Mouse (Mus musculus): ENCODE measurements around the gene Mt1. TPM values are rescaled to one million over a fixed set of nuclear protein-coding genes. Genes with fewer than 3 reads are reported as not detected.
A peak's percentile ranks its signal among the peaks of the same experiment; 100 is the strongest.

Gene Mt1
- polyA plus RNA-seq, 2 experiments from 2014 or later: 3.0 to 4.2 TPM

DNA sequence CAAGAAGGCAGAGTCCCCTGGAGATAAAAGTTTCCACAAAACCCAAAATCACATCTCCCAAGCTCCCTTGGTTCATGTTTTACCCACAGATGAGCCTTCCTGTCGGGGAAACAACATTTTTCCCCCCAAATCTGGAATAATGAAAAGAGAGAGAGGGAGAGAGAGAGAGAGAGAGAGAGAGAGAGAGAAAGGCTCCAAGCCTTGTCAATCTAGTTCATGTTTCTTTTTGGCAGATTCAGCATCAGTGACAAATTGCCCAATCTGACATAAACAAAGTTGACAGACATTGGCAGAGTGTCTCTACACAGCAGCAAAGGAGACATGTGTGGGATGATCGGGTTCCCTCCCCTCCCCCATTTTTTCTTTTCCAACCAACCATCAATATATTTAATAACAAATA is 28.6 kb downstream of the Mt1 start:
- ATAC-seq: no peak

DNA sequence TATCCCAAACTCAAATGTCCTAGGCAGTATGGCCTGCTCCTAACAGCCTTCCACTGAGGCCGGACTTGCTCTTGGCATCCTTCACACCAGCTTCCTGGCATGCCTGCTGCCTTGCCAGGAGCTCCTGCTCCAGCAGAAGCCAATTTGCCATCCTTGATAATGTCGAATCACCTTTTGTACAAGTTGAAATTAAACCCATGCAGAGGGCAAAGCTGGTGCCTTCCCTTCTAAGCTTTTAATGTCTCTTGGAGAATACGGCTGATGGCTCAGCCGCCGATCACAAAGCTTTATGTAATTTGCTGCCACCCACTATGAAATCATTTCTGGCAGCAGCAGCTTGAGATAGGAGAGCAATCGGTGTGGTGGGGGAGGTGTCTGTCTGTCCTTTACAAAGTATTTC is 30.8 kb downstream of the Mt1 start:
- no peak for ATAC-seq

GRCm38 (mm10) chr8:94210225-94210624 is 31.3 kb downstream of the Mt1 start:
- ATAC-seq: no peak

- no peak for ATAC-seq
Observed at GRCm38 (mm10) chr8:94213819-94214218, 34.9 kb downstream of the Mt1 start.

- peak; percentile 82 for ATAC-seq
Observed at GRCm38 (mm10) chr8:94214252-94215173, 35.6 kb downstream of the Mt1 start, which contains the start of gene Nup93. Nup93 (plus strand) TSS chr8:94214564.

GRCm38 (mm10) chr8:94227381-94227939 is 48.6 kb downstream of the Mt1 start:
- no peak for ATAC-seq

Other genes starting within 250 kb of the Mt1 start
- 10 to 100 TPM; 26.2 to 26.6 TPM for gene Amfr, start 166.2 kb upstream of the Mt1 start, polyA plus RNA-seq (2017; shearing (Covaris generic))
- gene Nudt21, start 142.1 kb upstream of the Mt1 start, polyA plus RNA-seq (2017; shearing (Covaris generic)): 100 to 1,000 TPM in 1 of 2 experiments, 10 to 100 TPM in 1; 93.4 to 113 TPM
- gene Ogfod1, start 141.9 kb upstream of the Mt1 start, polyA plus RNA-seq (2017; shearing (Covaris generic)): 10 to 100 TPM; 16.5 to 16.6 TPM
- gene Bbs2, start 80.2 kb upstream of the Mt1 start, polyA plus RNA-seq (2017; shearing (Covaris generic)): 1 to 10 TPM; 1.4 to 3.5 TPM
- gene Mt4, start 41.9 kb upstream of the Mt1 start, polyA plus RNA-seq (2017; shearing (Covaris generic)): not detected
- not detected for gene Mt3, start 26.5 kb upstream of the Mt1 start, polyA plus RNA-seq (2017; shearing (Covaris generic))
- not detected for gene Mt2, start 6.4 kb upstream of the Mt1 start, polyA plus RNA-seq (2017; shearing (Covaris generic))
- gene Nup93, start 35.5 kb downstream of the Mt1 start, polyA plus RNA-seq (2017; shearing (Covaris generic)): 10 to 100 TPM; 30.7 to 33.1 TPM
- not detected for gene Slc12a3, start 150.1 kb downstream of the Mt1 start, polyA plus RNA-seq (2017; shearing (Covaris generic))
- gene Herpud1, start 207.4 kb downstream of the Mt1 start, polyA plus RNA-seq (2017; shearing (Covaris generic)): 100 to 1,000 TPM in 1 of 2 experiments, 10 to 100 TPM in 1; 99.9 to 115 TPM

All from activated CD4-positive, CD25-positive, alpha-beta regulatory T cell, adult 4 months (primary cell).